Mouse (Mus musculus): ENCODE data around the gene Smurf1. TPM values are rescaled to one million over a fixed set of nuclear protein-coding genes. Genes with fewer than 3 reads are reported as not detected.

The Smurf1 gene
- polyA plus RNA-seq, 1 experiment from 2014 or later = 32.3 TPM

DNA sequence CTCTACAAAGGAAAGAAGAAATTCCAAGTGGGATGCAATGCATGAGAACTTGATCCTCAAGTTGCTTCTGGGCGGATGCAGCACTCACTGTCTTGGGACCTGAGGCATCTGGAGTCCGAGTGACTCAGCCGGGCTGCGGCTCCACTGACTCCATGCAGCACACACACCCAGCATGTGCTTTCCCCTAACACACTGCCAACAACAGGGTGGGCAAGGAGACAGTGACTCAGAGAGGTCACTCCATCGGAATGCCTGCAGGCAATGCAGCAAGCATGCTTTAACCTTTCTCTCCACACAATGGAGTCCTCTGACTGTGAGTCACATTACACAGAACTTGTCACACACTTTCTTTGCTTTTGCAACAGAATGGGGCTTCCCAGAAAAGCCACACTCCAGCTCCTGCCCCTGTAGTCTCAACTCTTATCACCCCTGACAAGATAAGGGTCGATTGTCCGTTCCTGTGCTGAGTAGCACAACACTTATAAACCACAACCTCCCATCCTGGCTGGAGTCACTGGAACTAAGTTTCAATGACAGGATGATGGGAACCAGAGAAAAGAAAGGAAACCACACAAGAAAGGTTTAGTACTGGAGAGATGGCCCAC is 67.1 kb downstream of the Smurf1 start:
- H3K36me3 ChIP-seq (ENCODE audit: control insufficient read depth, insufficient read depth, low read length) = peaks cover 28% of the 10 kb centered on the region

DNA sequence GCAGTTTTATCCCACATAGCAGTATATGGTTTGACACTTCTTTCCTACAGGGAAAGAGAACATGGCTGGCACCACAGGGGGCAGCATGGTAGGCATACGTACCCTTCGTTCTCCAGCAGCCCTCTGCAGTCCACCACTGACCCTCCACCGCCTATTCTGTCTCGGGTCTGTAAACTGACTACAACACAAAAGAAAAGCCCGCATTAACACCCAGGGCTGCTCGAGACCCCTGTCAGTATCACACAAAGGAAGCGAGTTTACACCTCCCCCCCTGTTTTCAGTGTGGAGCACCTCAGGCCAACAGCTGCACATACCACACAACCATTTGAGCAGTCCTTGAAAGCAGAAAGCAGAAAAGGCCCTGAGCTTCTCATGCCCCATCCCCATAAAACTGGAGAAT is 67.8 kb downstream of the Smurf1 start:
- Histone ChIP-seq H3K27ac (ENCODE audit: low read length) (no peak overlapping the region), H3K9ac (ENCODE audit: low read depth, low read length) (no peak overlapping the region), H3K4me1 (ENCODE audit: control insufficient read depth, insufficient read depth, low read length) (no peaks in the 10 kb centered on the region), H3K4me3 (ENCODE audit: low read depth, low read length) (no peak overlapping the region), H3K36me3 (ENCODE audit: control insufficient read depth, insufficient read depth, low read length) (peaks cover 34% of the 10 kb centered on the region), H3K4me2 (ENCODE audit: low read length) (no peak overlapping the region), H3K27me3 (ENCODE audit: control insufficient read depth, insufficient read depth, low read depth, low read length) (no peaks in the 10 kb centered on the region), H3K9me3 (replicated peaks; ENCODE audit: control insufficient read depth, low read length, poor library complexity, severe bottlenecking) (no peaks in the 10 kb centered on the region)
- WGBS = 15% methylated on average over 7 of the region's 7 CpGs
- no peak for ATAC-seq

More for the DNA sequence above, 67.1 kb downstream of the Smurf1 start:
- no peaks in the 10 kb centered on the region for H3K4me1 ChIP-seq (ENCODE audit: control insufficient read depth, insufficient read depth, low read length)
- H3K9me3 ChIP-seq (replicated peaks; ENCODE audit: control insufficient read depth, low read length, poor library complexity, severe bottlenecking) = no peaks in the 10 kb centered on the region
- H3K27ac ChIP-seq (ENCODE audit: low read length) = no peak overlapping the region
- no peak overlapping the region for H3K4me3 ChIP-seq (ENCODE audit: low read depth, low read length)
- H3K27me3 ChIP-seq (ENCODE audit: control insufficient read depth, insufficient read depth, low read depth, low read length) = no peaks in the 10 kb centered on the region
- ATAC-seq = no peak
- H3K4me2 ChIP-seq (ENCODE audit: low read length) = no peak overlapping the region
- H3K9ac ChIP-seq (ENCODE audit: low read depth, low read length) = no peak overlapping the region
- WGBS = 40% methylated on average over 7 of the region's 7 CpGs

DNA sequence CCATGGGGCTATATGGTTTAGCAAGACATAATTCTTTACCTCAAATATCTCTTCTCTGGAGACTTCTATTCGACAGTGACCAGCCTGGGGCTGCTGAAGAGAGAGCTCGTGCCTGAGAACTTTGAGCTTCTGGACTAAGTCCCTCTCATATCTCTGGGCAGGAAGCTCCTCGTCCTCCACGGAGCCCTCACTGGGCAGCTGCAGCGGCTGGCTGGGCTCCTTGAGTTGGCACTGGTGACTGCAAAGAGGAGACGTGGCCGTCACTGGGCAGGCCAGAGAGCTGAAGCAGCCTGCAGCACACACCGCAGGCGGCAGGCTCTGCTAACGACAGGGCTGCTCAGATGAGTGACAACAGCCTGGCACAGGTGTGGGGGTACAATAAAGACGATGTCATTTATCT is 74.4 kb downstream of the Smurf1 start:
- Histone ChIP-seq H3K4me2 (ENCODE audit: low read length) (no peak overlapping the region), H3K9me3 (replicated peaks; ENCODE audit: control insufficient read depth, low read length, poor library complexity, severe bottlenecking) (no peaks in the 10 kb centered on the region), H3K4me1 (ENCODE audit: control insufficient read depth, insufficient read depth, low read length) (no peaks in the 10 kb centered on the region), H3K27me3 (ENCODE audit: control insufficient read depth, insufficient read depth, low read depth, low read length) (no peaks in the 10 kb centered on the region), H3K9ac (ENCODE audit: low read depth, low read length) (no peak overlapping the region), H3K36me3 (ENCODE audit: control insufficient read depth, insufficient read depth, low read length) (peaks cover 65% of the 10 kb centered on the region), H3K27ac (ENCODE audit: low read length) (no peak overlapping the region), H3K4me3 (ENCODE audit: low read depth, low read length) (no peak overlapping the region)
- WGBS = 89% methylated on average over 11 of the region's 11 CpGs
- ATAC-seq = no peak

DNA sequence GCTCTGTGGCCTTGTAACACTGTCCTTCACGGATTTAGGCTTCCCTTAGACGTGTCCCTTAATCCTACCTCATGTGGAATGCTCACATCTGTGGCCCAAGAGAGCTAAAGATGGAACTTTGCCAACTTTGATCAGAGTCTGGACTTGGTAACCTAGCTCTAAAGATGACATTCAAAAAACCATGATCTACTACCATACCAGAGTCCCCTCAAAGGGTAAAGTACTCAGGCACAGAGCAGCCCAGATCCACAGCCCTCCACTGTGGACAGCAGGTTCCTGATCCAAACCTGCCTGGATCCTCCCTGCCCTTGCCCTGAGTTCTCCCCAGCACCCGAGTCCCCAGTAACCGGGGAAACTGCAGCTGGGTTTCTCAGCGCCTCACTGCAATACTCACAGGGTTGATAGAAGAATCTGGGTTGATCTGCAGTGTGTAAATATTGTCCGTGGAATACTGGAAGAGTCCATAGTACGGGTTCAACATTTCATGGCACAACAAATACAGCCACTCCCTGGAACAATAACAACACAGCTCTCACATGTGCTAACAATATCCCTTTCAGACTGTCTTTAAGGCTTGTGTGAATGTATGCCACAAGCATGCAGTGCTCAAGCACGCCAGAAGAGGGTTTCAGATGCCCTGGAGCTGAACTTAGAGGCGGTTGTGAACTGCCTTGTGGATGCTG is 79.5 kb downstream of the Smurf1 start:
- no peak for ATAC-seq
- no peaks in the 10 kb centered on the region for H3K27me3 ChIP-seq (ENCODE audit: control insufficient read depth, insufficient read depth, low read depth, low read length)
- no peaks in the 10 kb centered on the region for H3K9me3 ChIP-seq (replicated peaks; ENCODE audit: control insufficient read depth, low read length, poor library complexity, severe bottlenecking)
- no peak overlapping the region for H3K4me3 ChIP-seq (ENCODE audit: low read depth, low read length)
- H3K4me2 ChIP-seq (ENCODE audit: low read length) = no peak overlapping the region
- no peaks in the 10 kb centered on the region for H3K4me1 ChIP-seq (ENCODE audit: control insufficient read depth, insufficient read depth, low read length)
- 91% methylated on average over 9 of the region's 9 CpGs for WGBS
- H3K27ac ChIP-seq (ENCODE audit: low read length) = no peak overlapping the region
- no peak overlapping the region for H3K9ac ChIP-seq (ENCODE audit: low read depth, low read length)
- H3K36me3 ChIP-seq (ENCODE audit: control insufficient read depth, insufficient read depth, low read length) = peaks cover 67% of the 10 kb centered on the region

DNA sequence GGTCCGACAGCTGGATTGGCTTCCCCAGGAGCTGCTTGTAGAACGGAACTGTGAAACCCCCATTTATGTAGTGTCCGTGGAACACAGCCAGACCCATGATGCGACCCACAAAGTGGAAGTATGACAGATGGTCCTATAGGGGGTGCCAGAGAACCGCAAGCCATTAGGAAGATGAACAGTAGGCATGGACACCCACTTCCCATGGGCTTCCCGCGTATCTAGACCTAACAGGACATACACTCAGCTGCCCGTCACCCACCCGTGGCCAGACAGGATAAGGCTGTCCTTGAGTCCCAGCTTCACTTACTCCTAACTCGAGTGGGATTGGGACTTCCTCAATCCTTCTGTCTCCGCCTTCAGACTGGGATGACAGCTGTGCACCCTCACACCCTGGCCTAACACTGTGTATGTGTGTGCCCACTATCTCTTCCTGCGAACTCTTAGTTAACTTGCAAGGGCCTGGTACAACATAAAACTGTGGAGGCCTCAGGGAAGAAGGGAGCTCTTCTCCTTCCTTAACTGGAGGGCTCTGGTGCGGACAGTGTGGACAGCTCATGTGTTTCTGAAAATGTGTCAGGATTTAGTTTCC is 80.9 kb downstream of the Smurf1 start:
- H3K4me2 ChIP-seq (ENCODE audit: low read length) = no peak overlapping the region
- H3K36me3 ChIP-seq (ENCODE audit: control insufficient read depth, insufficient read depth, low read length) = peaks cover 73% of the 10 kb centered on the region
- H3K4me3 ChIP-seq (ENCODE audit: low read depth, low read length) = no peak overlapping the region
- no peak overlapping the region for H3K9ac ChIP-seq (ENCODE audit: low read depth, low read length)
- no peaks in the 10 kb centered on the region for H3K27me3 ChIP-seq (ENCODE audit: control insufficient read depth, insufficient read depth, low read depth, low read length)
- H3K27ac ChIP-seq (ENCODE audit: low read length) = no peak overlapping the region
- H3K9me3 ChIP-seq (replicated peaks; ENCODE audit: control insufficient read depth, low read length, poor library complexity, severe bottlenecking) = no peaks in the 10 kb centered on the region
- H3K4me1 ChIP-seq (ENCODE audit: control insufficient read depth, insufficient read depth, low read length) = no peaks in the 10 kb centered on the region
- no peak for ATAC-seq
- 77% methylated on average over 13 of the region's 13 CpGs for WGBS

DNA sequence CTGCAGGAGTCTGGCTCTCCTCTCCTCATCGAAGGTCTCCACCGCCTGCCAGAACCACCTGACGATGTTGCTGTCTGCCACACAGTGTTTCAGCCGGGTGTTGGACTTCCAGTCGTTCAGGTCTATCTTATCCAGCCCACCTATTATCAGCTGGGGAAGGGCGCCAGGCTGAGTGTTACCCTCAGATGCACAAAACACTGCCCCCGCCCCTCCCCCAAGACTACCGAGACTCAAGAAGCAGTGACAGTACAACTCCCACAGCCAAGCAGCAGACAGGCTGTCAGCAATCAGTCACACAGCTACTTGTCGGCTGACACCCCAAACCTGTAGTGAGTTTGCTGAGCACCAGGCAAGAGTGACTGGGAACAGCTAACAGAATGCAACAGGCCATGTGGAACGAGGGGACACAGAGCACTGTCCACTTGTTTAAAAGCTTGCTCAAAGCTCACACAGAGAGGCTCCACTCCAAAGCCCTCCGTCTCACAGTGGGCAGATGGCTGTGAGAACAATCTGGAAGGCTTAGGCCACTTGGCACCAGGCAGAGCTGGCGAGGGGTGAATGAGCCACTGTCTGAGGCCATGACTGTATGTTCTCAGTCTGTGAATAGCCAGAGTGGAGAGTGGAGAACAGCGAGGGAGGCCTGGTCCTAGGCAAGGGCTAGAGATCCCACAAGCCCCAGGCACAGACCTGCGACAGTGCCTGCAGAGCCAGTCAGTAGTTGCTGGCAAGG is 83.8 kb downstream of the Smurf1 start:
- no peak overlapping the region for H3K27ac ChIP-seq (ENCODE audit: low read length)
- H3K27me3 ChIP-seq (ENCODE audit: control insufficient read depth, insufficient read depth, low read depth, low read length) = no peaks in the 10 kb centered on the region
- no peaks in the 10 kb centered on the region for H3K4me1 ChIP-seq (ENCODE audit: control insufficient read depth, insufficient read depth, low read length)
- ATAC-seq = peak; percentile 15; the same call in 1 of the 2 replicates
- H3K9me3 ChIP-seq (replicated peaks; ENCODE audit: control insufficient read depth, low read length, poor library complexity, severe bottlenecking) = no peaks in the 10 kb centered on the region
- 90% methylated on average over 14 of the region's 14 CpGs for WGBS
- H3K9ac ChIP-seq (ENCODE audit: low read depth, low read length) = no peak overlapping the region
- peaks cover 73% of the 10 kb centered on the region for H3K36me3 ChIP-seq (ENCODE audit: control insufficient read depth, insufficient read depth, low read length)
- H3K4me2 ChIP-seq (ENCODE audit: low read length) = no peak overlapping the region
- H3K4me3 ChIP-seq (ENCODE audit: low read depth, low read length) = no peak overlapping the region

DNA sequence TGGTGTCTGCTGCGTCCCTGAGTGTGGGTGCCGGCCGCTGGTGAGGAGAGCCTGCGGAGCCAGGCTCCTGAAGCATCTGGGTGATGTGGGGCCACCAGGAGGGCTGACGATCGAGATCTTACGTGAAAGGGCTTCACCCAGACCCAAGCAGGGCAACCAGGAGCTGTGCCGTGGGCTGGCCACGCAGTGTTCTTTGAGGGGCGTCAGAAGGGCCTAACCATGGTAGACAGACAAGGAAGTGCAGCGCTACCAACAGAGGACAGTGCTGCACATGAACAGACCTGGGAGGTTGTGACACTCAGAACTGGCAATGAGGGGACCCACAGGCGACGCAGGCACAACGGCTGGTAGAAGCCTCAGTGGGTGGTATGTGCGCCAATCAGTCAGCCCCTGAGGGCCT is 88.6 kb downstream of the Smurf1 start:
- Histone ChIP-seq H3K4me3 (ENCODE audit: low read depth, low read length) (no peak overlapping the region), H3K4me2 (ENCODE audit: low read length) (no peak overlapping the region), H3K36me3 (ENCODE audit: control insufficient read depth, insufficient read depth, low read length) (peaks cover 49% of the 10 kb centered on the region), H3K4me1 (ENCODE audit: control insufficient read depth, insufficient read depth, low read length) (no peaks in the 10 kb centered on the region), H3K9me3 (replicated peaks; ENCODE audit: control insufficient read depth, low read length, poor library complexity, severe bottlenecking) (no peaks in the 10 kb centered on the region), H3K27ac (ENCODE audit: low read length) (no peak overlapping the region), H3K9ac (ENCODE audit: low read depth, low read length) (no peak overlapping the region), H3K27me3 (ENCODE audit: control insufficient read depth, insufficient read depth, low read depth, low read length) (no peaks in the 10 kb centered on the region)
- ATAC-seq = no peak
- WGBS = 91% methylated on average over 15 of the region's 15 CpGs

DNA sequence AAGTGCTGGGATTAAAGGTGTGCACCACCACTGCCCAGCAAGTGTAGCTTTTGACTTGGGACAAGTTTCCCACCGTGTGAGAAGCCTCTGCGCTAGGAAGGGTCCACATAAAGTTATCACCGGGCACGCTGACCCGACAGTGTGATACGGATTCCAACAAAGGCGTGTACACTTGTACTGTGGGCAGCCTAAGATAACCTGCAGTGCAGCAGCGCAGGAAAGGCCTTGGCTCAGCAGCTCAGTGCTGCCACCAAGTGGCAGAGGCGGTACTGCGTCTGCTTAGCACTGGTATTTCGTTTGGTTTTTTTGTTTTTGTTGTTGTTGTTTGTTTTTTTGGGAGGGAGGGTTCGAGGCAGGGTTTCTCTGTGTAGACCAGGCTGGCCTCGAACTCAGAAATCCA is 89.8 kb downstream of the Smurf1 start:
- Histone ChIP-seq H3K27me3 (ENCODE audit: control insufficient read depth, insufficient read depth, low read depth, low read length) (no peaks in the 10 kb centered on the region), H3K4me2 (ENCODE audit: low read length) (no peak overlapping the region), H3K4me3 (ENCODE audit: low read depth, low read length) (no peak overlapping the region), H3K27ac (ENCODE audit: low read length) (no peak overlapping the region), H3K9me3 (replicated peaks; ENCODE audit: control insufficient read depth, low read length, poor library complexity, severe bottlenecking) (no peaks in the 10 kb centered on the region), H3K9ac (ENCODE audit: low read depth, low read length) (no peak overlapping the region), H3K4me1 (ENCODE audit: control insufficient read depth, insufficient read depth, low read length) (no peaks in the 10 kb centered on the region), H3K36me3 (ENCODE audit: control insufficient read depth, insufficient read depth, low read length) (peaks cover 37% of the 10 kb centered on the region)
- WGBS = 13% methylated on average over 13 of the region's 13 CpGs
- peak; percentile 31; the same call in 1 of the 2 replicates for ATAC-seq

DNA sequence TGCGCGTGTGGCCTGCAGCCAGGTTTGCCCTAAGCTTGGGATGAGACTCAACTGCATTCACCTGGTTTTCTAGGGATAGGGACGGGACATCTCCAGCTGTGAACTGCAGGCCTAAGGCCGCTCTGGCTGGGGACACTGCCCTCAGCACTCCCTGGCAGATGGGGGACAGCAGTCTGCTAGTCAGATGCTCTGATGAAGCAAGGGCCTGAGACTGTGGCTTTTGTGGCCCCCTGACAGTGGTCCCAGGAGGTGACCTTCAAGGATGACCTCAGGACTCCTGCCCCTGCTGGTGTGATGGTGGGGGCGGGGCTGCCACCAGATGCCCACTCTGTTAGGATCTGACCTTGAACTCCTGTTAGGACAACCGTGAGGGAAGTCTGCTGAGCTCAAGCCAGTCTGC is 90.4 kb downstream of the Smurf1 start:
- no peaks in the 10 kb centered on the region for H3K4me1 ChIP-seq (ENCODE audit: control insufficient read depth, insufficient read depth, low read length)
- H3K27ac ChIP-seq (ENCODE audit: low read length) = no peak overlapping the region
- peaks cover 31% of the 10 kb centered on the region for H3K36me3 ChIP-seq (ENCODE audit: control insufficient read depth, insufficient read depth, low read length)
- no peaks in the 10 kb centered on the region for H3K9me3 ChIP-seq (replicated peaks; ENCODE audit: control insufficient read depth, low read length, poor library complexity, severe bottlenecking)
- H3K4me2 ChIP-seq (ENCODE audit: low read length) = no peak overlapping the region
- ATAC-seq = 0 out of 2 replicates have a peak, but pooled peaks have one; percentile 22
- H3K27me3 ChIP-seq (ENCODE audit: control insufficient read depth, insufficient read depth, low read depth, low read length) = no peaks in the 10 kb centered on the region
- WGBS = 88% methylated on average over 6 of the region's 6 CpGs
- H3K4me3 ChIP-seq (ENCODE audit: low read depth, low read length) = no peak overlapping the region
- no peak overlapping the region for H3K9ac ChIP-seq (ENCODE audit: low read depth, low read length)
